Mouse (Mus musculus): ENCODE results near the gene Etv6.

The Etv6 gene

DNA sequence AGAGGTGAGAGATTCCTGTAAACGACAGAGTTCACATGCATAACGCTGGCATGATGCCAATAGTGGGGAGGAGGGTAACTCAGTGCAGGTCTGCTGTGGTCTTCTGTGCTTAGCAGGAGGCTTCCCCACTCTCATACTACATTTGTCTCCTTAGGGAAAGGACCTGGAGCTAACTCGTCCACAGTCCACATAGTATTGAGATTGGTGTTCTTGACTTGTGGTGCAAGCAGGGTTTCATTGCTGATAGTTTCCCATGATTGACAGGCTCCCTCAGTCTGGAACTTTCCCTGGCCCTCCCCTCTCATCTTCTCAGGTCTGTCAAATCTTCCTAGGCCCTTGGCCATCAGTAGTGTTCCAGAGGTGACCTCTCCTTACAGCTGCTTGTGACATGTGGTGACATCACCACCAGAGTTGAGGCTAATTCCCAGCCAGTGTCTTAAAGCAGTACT is 108.2 kb downstream of the Etv6 start:
- no peak for DNase-seq (ENCODE audit: low read depth)

DNA sequence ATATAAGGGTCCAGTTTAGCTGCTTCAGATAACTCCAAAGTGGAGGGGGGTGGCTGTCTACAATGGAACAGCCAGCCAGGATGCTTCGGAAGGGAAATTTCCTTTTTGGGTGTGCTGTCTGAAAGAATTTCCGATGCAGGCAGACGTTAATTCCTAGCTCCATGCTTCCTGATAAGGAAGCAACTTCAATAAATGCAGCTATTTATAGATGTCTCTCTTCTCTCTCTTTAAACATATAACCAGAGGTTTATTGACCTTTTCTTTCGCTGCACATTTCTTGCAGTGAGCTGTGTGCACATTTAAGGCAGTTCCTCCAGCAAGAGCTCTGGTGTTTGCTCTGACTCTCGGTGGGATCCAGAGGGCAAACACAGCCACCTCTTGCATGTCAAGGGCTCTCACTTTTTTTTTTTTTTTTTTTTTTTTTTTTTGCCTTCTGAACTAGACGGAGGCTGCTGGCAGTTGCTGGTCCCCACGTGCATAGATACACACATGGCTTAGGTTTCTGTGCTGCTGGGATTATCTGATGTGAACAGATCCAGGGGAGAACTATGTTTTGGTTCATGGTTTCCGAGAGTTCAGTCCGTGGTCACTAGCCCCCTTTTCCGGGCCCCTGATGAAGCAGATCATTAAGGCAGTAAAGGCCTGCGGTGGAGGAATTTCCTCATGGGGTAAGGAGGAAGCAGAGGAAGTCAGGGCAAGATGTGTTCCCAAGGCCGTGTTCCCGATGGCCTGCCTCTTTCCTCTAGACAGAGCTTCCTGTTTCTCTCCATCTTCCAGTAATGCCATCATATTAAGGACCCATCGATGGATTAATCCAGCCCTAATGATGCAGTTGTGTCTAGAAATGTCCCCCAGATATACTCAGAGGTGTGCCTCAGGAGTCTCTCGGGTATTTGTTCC is 109.0 kb downstream of the Etv6 start:
- no peak for DNase-seq (ENCODE audit: low read depth)

DNA sequence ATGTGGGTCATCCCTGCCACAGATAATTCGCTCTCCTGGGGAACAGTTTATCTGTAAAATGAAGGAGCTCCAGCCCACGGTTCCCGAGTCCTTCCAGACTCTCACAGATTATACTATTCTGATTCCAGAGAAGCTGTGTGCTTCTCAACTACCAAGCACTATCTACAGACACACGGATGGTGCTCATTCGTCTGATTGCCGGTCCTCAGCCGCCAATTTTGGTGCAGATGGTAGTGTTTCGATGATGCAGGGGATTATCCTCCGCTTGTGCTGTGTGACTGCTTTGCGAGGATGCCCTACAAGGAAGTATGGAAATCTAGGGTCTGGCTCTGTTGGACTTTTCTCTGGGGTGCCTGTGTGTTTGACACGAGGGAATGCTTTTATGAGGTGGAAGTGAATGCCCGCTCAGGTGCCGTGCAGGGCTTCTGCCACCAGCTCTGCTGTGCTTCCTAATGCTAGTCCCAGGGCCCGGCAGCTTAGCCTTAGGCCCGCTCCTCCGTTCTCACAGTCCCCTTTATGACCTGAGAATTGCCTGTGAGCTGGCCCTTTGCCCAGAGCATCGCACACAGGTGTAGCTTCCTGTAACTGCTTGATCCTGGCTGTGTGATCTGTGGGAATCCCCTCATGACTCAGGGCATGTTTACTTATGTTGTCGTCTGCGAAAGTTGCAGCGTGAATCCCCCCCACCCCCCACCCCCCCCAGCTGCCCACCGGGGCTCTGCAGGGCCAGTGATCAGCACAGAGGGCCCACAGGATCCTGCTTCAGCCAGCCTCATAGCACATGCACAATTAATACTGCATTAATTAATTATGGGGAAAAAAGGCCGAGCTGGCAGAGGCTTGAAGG is 112.3 kb downstream of the Etv6 start:
- DNase-seq (ENCODE audit: low read depth) = no peak

DNA sequence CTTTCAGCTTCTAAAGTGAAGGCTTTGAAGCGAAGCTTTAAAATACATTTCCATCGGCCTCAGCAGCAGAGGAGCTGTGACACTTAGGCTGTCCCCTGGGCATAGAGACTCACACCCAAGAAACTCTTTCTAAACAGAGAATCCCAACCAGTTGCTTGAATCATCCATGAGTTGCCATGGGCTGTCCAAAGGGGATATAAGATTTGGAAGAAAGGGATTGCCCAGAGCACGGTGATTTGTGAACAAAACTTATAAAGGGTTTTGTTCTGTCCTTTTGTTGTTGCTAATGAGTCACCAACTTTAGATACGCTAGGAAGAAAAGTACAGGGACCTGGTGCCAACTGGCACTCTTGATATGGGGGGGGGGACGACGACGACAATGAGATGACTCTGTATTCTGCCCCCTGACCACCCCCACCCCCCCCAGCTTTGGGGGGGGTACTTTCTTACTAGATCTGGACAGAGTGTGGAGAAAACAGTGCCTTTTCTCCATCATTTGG is 113.0 kb downstream of the Etv6 start:
- no peak for DNase-seq (ENCODE audit: low read depth)

DNA sequence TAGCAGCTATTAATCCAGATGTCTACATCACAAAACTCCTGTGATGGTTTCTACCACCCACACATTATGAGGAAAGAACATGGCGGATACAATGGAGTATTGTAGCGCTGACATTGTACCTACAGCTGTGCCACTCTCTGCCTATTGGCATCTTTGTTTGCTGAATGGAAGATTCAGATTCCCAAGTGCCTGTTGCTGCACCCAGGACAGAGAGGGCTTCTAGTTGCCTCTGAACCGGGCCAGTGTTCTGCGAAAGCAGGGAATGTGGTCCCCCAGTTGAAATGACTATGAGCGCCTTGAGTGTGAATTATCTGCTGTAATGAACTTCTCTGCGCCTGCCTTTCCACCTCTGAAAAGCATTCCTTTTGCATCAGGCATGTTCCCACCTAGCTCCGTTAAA is 114.1 kb downstream of the Etv6 start:
- DNase-seq (ENCODE audit: low read depth) = no peak

DNA sequence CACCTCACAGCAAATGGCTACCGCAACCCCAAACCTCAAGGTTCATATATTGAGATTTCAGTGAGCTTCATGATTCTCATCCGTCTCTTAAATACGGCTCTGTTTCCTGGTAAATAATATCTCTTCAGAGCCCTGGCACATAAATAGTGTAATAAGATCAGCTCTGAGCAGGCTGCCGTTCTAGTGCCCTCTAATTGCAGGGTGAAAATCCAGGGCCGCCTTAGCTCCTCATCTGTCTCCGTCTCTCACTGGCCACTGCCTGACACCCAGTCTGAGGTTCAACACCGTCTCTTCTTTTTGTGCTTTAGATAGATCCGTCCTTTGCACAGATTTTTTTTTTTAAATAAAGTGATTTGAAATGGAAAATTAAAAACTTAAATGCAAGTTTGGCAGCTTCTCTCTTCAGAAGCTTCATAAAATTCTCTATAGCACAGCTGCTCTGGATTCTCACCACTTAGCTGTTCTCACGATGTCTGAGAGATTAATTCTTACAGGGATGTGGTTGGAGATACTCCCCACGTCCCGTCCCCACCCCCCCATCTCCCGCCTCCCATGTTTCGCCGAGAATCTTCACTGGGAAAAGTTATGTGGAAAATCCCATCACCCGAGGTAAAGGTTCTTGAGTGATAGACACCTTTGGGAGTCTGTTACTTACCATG is 115.7 kb downstream of the Etv6 start:
- DNase-seq (ENCODE audit: low read depth) = no peak

DNA sequence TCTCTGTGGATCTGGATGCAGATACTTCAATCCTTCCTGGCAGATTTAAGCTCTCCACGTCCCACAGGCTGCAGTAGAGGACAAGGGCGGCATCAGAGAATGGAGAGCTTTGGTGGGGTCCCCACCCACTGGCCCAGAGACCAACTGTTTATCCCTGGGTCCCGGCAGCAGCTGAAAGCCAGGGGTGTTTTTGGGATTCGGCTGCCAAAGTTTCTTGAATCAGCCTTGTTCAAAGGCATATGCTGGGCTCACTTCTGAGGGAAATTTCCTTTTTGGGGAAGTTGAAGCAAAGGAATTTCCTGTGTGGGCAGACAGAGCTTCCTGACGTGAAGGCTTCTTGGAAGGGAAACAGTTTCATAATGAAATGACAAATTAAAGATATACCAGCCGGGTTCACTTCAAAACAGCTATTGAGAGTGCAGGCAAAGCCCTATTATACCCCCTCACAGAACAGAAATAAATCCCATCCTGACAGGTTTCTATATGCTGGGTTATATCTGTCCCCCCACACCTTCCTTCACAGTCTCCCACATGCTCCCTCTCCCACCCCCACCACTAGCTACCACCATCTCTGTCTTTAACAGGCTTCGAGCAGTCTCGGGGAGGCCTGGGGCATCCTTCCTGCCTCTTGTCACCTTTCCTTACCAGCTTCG is 116.5 kb downstream of the Etv6 start:
- DNase-seq (ENCODE audit: low read depth) = no peak

DNA sequence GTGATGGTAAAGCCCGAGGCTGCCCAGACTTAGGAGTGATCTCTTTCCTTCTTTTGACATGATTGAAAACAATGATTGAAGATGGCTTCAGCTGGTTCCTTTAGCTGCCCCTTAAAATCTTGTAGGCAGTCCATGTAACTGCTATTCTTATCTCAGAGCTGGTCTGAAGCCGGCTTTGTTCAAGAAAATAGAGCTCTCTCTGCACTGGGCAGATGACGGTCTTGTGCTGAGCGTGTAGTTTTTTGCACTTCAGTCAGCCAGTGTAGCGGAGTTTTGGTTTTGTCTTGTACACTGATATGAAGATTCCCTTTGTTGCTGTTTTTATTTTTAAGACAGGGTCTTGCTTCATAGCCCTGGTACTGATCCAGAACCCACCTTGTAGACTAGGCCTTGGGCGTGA is 117.0 kb downstream of the Etv6 start:
- no peak for DNase-seq (ENCODE audit: low read depth)

DNA sequence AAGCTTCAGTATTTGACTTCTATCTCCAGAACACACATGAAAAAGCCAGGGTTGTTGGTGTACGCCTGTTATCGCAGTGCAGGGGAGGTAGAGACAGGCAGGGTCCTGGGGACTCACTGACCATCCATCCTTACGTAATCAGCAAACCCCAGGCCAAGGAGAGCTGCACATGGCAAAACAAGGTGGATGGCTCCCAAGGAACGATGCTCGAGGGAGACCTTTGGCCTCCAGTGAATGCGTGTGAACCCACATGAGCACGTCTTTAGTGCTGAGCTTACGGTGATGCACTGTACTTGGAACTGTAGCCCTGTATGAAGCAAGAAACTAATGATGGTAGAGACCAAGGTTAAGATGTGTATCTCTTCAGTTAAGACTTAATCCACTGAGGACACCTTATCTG is 119.2 kb downstream of the Etv6 start:
- DNase-seq (ENCODE audit: low read depth) = no peak

DNA sequence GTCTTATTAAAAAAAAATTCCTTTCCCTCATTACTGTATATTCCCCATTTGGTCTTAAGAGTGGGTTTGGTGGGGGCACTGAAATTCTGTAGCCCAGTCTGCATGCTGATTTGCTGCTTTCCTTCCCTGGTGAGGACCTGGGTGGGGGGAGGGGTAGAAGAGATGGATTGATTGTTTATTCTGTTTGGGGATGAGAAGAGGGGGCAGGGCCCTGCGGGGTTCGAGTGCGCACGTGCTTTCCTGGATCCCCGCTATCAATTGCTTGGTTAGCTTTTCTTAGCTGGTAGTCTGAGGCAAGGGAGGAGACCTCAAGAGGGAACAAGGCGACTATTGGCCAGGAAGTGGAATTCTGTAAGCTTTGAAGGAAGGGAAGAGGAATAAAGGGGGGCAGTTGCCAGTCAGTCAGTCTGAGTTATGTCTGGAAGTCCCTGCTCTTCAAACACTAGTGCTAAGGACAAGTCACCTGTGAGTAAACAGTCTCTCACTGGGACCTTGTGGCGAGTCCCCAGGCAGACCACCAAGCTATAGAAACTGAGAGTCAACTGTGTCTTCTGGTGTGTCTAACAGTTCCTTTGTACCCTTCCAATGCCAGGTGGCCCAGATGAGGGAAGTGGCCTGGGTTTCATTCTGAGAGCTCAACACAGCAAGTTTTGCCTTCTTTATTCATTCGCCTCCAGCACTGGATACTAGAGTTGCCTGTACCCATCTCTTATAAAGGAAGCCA is 120.6 kb downstream of the Etv6 start:
- no peak for DNase-seq (ENCODE audit: low read depth)

DNA sequence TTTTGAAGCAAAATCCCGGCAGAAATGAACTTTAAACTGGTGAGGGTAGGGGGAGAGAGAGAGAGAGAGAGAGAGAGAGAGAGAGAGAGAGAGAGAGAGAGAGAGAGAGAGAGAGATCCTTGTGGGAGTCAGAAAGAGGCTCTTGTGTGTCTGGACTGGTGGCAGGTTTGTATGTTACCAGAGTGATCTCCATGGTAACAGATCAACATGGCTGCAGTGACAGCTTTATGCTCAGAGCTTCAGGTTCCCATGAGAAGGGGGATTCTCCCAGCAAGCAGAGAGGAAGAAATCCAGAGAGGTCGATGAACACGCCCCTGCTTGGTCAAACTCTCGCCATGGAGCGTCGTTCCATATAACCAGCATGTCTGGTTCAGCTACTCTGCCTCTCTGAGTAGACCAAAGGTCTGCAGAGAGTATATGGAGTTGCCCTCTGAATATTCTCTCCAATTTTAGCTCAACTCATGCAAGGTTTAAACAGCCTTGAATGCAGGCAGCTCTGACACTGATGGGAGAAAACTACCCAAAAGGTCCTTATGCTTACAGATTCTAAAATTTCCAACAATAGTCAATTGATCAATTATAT is 122.1 kb downstream of the Etv6 start:
- DNase-seq (ENCODE audit: low read depth) = no peak

DNA sequence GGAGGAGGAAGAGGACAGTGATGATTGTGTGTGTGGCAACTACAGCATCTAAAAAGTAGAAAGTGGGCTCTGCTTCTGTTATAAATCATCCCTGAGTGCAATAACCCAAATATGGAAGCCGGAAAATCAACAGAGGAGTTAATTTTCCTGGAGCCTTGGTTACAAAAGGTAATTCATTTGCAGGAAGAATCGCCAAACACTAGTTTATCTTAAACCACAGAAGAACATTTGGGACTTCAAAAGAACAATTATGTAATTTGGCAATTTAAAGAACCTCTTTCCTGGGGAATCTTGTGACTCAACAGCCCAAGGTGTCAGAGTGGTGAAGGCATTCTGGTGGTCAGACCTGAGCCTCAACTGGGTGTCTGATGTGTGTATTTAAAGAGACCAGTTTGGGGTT is 122.7 kb downstream of the Etv6 start:
- DNase-seq (ENCODE audit: low read depth) = no peak

DNA sequence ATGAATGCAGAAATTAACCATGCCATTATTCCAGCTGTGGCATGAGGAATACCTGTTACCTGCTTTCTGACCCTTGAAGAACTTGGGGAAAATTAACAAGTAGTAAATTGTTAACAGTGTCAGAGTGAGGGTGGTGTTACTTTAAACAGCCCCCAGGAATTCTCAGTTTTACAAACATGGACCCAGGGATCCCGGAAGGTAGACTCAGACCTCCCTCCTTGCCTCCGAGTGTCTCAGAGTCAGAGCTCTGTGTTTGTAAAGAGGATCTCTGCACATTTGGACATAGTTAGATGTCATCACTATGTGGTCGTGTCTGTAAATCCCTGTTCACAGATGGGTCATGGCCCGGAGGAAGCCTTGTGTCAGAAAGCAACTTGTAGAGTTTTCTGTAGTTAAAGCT is 124.2 kb downstream of the Etv6 start:
- DNase-seq (ENCODE audit: low read depth) = no peak

DNA sequence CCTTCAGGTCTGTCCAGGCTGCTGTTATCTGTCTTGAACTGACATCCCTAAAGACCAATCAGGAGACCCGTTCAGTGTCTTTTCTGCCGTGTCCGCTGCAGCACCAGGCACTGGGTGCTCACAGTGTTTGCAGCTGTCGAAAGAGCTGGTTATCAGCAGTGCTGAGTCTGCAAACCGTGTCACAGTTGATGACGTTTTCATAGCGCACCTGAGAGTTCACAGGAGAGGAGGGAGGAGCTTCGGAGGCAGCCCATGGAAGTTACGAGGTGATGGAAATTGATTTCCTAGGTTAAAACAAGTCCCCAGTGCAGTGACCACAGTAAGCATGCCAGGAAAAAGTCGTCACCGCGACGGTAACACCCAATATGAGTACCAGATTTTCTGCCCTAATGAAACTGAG is 125.5 kb downstream of the Etv6 start:
- no peak for DNase-seq (ENCODE audit: low read depth)

DNA sequence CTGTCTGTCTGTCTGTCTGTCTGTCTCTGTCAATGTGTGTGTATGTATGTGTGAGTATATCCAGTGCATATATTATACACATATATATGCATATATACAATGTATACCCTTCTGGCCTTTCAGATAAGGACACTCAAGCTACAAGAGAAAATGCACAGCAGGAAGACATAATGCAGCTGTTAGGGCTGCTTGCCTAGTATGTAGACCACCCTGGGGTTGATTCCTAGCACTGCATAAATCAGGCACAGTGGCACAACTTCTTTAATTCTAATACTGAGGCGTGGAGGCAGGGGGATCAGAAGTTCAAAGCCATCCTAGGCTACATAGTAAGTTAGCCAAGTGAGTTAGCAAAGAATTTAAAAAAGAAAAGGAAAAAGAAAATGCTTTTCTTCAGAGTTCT is 127.8 kb downstream of the Etv6 start:
- DNase-seq (ENCODE audit: low read depth) = no peak

DNA sequence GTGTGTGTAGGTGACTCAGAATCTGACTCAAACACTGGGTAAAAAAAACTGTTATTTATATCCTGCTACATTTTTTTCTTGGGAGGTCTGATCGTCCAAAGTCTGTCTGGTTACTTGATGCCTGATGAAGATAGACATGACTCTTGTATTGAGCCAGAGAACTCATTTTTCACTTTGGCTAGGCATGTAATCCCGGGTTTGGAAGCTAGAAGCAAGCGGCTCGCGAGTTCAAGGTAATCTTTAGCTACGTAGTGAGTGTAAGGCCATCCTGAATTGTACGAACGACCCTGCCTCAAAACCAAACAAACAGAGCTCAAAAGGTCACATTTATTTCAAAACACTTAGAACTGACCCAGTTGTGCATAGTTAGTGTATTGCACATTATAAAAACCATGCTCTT is 128.9 kb downstream of the Etv6 start:
- peak; percentile 50 for DNase-seq (ENCODE audit: low read depth)

DNA sequence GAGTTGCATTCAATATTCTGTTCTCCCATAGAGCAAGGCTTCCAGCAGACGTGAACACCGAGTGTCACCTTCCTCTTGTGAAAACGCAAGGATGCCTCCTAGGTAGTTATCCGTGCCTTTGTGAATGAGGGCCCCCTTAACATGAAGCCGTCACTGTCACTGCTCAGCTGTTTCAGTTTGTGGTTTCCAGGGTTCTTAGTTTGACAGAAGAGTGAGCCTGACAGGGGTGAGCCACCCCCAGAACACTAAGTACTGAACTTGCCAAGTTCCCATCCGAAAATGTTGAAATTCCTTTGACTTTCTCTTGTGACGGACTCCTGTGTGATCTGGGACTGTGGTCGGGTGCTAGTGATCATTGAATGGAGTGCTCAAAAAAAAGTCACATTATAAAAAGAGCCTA is 129.5 kb downstream of the Etv6 start:
- DNase-seq (ENCODE audit: low read depth) = no peak

DNA sequence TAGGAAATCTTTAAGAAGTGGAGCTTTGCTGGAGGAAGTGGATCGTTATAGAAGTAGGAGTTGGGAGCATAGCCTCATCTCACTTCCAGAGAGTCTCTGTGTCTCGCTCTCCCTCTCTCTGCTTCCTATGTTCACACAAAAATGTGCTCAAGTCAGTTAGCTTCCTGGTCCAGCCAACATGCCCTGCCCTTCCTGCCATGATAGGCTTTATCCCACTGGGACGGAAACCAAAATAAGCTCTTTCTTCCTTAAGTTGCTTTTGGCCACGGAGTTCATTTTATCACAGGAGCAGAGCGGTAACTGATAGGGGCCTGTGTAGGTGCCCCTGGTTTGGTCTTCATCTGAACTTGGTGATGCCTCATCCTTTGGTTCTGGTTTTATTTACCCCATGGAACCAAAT is 132.5 kb downstream of the Etv6 start:
- no peak for DNase-seq (ENCODE audit: low read depth)

DNA sequence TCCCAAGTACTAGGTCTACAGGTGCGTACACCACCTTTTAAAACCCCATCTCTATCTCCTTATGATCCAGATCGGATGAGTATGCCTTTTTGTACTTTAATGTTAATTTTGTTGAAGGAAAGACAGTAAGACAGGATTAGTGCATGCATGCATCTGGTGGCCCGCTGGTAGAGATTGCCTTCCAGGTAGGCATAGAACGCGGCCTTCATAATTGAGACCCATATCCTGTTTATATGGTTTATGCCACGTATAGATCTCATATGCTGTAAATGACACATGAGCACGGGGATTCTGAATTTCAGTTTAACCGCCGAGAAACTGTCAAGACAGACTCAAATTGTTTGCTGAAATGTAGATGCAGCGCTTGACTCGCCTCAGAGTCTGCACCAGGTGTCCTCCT is 133.3 kb downstream of the Etv6 start:
- DNase-seq (ENCODE audit: low read depth) = no peak

DNA sequence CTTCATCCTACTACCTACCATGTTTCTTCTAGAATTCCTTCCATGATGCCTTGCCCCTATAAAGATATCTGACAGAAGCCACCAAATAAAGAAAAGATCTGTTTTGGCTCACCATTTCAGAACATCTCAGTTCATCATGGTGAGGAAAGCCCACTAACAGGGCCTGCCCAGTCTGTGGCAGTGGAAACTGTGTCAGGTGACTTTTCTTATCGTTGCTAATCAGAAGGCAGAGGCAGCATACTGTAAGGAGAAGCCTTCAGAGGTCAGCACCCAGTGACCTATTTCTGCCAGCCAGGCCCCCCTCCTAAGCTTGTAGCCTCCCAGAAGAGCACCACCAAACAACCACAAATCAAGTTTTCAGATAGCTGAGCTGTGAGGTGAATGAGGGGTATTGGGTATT is 135.7 kb downstream of the Etv6 start:
- DNase-seq (ENCODE audit: low read depth) = no peak
